Mouse (Mus musculus): ENCODE measurements at regions not wholly inside any gene's neighbourhood (a gene's known extent, or its start where the extent isn't known, plus 50 kb on each side); places are given as distances from the start of the nearest gene placed in this dataset.

DNA sequence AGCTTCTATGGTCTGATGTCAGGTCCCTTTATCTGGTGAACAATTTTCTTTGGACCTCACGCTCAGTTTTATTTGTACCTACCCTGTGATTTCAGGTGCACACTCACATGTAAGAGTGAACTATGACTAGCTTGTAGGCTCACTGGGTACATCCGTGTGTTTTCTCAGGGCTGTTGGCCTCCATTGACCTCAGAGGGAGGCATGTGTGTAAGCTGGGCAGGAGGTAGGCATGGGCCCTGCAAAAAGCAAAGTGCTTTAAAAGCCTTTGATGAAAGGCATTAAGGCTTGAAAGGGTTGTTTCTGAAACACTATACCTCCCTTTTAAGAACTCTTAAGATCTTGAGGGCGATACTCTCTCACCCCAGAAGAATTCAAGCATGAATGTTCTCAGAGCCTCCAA is 112.9 kb upstream of the Gdnf start:
- DNase-seq: no peak

DNA sequence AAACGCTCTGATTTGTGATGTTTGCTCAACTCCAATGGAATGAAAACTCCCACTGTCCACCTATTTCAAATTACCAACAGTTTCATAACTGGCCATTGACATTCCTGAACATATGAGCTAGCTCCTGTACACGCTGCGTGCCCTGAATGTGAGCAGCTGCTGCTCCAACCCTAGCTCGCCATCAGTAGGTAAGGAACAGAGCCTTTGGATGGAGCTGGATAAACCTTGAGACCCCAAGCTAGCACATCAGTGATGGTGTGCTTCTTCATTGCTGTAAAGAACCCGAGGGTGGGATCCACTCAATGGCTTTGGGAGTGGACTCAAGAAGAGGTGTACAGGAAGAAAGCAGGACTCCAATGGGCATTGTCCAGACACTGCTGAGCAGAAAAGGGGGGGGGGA is 101.8 kb upstream of the Gdnf start:
- DNase-seq: no peak

- DNase-seq: no peak
These were observed 96.0 kb upstream of the Gdnf start for GRCm38 (mm10) chr15:7714641-7715040.

- DNase-seq: no peak
These were observed 94.5 kb upstream of the Gdnf start for GRCm38 (mm10) chr15:7716188-7716587.

- no peak for DNase-seq
These were observed 87.4 kb upstream of the Gdnf start for GRCm38 (mm10) chr15:7723202-7723721.

- DNase-seq: no peak
These were observed 86.9 kb upstream of the Gdnf start for GRCm38 (mm10) chr15:7723770-7724169.

DNA sequence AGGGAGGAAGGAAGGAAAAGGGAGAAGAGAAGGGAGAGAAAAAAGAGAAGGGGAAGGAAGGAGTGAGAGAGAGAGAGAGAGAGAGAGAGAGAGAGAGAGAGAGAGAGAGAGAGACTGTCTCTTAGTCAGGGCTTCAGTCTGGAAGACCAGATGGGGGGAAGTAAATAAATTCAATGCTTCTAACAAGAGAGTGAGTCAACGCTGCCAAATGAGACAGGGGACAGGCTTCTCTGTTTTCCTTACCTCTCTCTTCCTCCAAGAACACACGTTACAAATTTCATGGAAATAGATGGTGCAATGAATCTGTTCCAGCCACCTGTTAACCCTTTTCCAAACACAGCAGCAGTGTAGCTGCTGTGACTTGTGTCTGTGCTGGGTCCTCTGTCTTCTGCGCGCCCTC is 85.1 kb upstream of the Gdnf start:
- DNase-seq: no peak

- no peak for DNase-seq
These were observed 63.1 kb upstream of the Gdnf start for GRCm38 (mm10) chr15:7747586-7747985.

DNA sequence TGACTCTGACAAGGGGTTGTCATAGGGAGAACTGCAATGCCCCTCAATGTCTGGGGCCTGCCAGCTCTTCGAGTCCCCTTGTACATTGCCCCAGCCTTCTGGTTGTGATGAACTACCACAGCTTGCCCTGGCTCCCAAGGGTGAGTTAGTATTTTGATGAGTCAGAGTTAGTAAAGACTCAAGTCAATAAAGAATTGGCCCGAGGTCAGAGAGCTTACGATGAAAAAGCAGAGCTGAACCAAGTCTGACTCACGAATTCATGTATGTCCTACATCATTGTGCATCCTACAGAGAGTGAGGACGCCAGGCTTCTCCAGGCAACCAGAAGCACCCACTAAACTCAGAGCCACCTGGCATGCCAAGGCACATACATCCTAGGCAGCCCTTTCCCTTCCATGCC is 60.2 kb upstream of the Gdnf start:
- DNase-seq: no peak

Measured in right cerebral cortex, postnatal 14 days (tissue).